Mouse (Mus musculus): ENCODE results near the gene Mrps18b. TPM values are rescaled to one million over a fixed set of nuclear protein-coding genes. Genes with fewer than 3 reads are reported as not detected.
A peak's percentile ranks its signal among the peaks of the same experiment; 100 is the strongest.

The Mrps18b gene
- polyA plus RNA-seq, 1 experiment from 2014 or later, result 128 TPM

DNA sequence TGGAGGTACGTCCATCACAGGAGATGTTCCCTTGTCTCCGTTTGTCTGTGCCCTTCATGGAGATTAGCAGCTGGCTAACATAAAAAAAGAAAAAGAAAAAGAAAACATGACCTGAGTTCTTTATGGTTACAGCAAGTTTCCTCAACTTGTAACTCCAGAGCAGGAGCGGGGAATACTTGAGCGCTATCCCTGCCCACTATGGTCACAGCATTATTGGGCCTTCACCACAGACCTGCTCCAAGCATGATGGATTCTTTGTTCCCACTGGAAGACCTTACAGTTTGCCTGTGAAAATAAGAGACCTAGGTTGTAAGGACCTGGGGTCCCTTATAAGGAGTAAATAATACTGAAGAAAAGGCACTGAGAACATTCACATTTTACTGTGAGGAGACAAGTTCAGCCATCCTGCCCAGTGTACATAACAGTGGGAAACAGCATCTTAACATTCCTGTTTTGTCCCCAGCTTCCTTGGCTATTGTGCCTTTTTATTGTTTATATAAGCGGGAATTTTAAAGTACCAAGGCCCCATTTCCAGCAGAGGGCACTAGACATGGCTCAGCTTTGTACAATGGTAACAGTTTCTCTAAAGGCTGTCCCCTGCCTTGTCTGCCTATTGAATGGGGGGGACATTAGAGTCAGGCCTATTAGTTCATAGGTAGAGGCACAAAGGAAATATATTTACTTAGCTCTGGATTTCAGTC is 4.8 kb upstream of the Mrps18b start:
- WGBS, result 70% methylated on average over 5 of the region's 5 CpGs
- peaks cover 41% of the 10 kb centered on the region for H3K36me3 ChIP-seq (ENCODE audit: control insufficient read depth, insufficient read depth, low read length)
- H3K4me1 ChIP-seq (replicated peaks; ENCODE audit: control insufficient read depth, insufficient read depth, low read length), result peaks cover 21% of the 10 kb centered on the region
- no peak overlapping the region for H3K9ac ChIP-seq (ENCODE audit: low read length)
- H3K27me3 ChIP-seq (replicated peaks; ENCODE audit: control insufficient read depth, insufficient read depth, low read length), result no peaks in the 10 kb centered on the region
- ATAC-seq (replicated peaks; ENCODE audit: low FRiP score, low TSS enrichment, low read depth), result no peak
- H3K4me2 ChIP-seq (ENCODE audit: low read length), result no peak overlapping the region; the same call in 1 of the 2 replicates
- H3K4me3 ChIP-seq (ENCODE audit: low read depth, low read length), result no peak overlapping the region
- H3K9me3 ChIP-seq (ENCODE audit: control insufficient read depth, low read length), result no peaks in the 10 kb centered on the region
- peak overlapping the region; percentile 99 for H3K27ac ChIP-seq (ENCODE audit: low read depth)
- DNase-seq (ENCODE audit: low spot score), result no peak

DNA sequence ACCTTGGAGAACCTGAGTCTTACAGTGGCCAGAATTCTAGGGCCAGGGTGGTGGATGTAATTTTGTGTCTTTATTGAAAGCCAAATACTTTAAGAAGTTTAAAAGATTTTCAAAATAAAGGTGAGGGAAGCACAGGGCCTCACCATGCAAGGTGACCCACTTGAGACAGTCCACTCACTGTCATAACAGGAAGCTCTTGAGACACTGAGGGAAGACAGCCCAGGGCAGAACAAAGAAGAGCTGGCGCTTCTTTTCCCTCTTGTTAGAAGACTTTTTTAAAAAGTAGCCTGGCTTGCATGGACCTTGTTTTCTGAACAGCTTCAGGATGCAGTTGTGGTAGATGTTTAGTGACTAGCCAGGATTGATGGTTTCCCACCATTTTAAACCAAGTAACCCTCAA is 4.2 kb upstream of the Mrps18b start:
- no peak overlapping the region for H3K4me3 ChIP-seq (ENCODE audit: low read depth, low read length)
- whole genome bisulfite sequencing, result 50% methylated on average over 1 of the region's 1 CpGs
- DNase-seq (ENCODE audit: low spot score), result no peak

DNA sequence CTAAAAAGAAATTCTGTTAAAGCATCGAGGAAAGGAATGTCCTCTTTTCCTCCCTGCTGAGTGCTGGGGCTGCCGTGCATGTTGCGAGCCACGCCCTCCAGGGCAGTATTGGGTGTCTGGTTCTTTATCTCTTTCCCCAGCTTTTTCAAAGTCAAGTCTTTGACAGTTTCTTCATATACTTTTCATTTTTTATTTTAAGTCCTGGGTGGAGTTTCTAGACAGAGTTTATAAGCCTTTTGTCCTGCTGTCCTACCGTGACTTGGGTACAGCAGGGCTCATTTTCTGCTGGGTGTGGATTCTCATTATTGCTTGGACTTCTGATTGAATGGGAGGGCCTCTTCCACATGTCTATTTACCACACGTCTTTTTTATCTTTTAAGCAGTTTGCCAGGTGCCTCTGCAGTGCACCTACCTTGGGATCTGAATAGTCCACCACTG is 3.7 kb upstream of the Mrps18b start:
- Histone ChIP-seq H3K9me3 (ENCODE audit: control insufficient read depth, low read length) (no peaks in the 10 kb centered on the region), H3K4me3 (ENCODE audit: low read depth, low read length) (peak overlapping the region; percentile 60)

More for the DNA sequence above, 4.2 kb upstream of the Mrps18b start:
- Histone ChIP-seq H3K27me3 (replicated peaks; ENCODE audit: control insufficient read depth, insufficient read depth, low read length) (no peaks in the 10 kb centered on the region), H3K27ac (ENCODE audit: low read depth) (peak overlapping the region; percentile 99), H3K9me3 (ENCODE audit: control insufficient read depth, low read length) (no peaks in the 10 kb centered on the region), H3K36me3 (ENCODE audit: control insufficient read depth, insufficient read depth, low read length) (peaks cover 35% of the 10 kb centered on the region), H3K9ac (ENCODE audit: low read length) (peak overlapping the region; percentile 100), H3K4me2 (ENCODE audit: low read length) (peak overlapping the region; percentile 90; the same call in 1 of the 2 replicates), H3K4me1 (replicated peaks; ENCODE audit: control insufficient read depth, insufficient read depth, low read length) (peaks cover 24% of the 10 kb centered on the region)
- ATAC-seq (replicated peaks; ENCODE audit: low FRiP score, low TSS enrichment, low read depth), result no peak

DNA sequence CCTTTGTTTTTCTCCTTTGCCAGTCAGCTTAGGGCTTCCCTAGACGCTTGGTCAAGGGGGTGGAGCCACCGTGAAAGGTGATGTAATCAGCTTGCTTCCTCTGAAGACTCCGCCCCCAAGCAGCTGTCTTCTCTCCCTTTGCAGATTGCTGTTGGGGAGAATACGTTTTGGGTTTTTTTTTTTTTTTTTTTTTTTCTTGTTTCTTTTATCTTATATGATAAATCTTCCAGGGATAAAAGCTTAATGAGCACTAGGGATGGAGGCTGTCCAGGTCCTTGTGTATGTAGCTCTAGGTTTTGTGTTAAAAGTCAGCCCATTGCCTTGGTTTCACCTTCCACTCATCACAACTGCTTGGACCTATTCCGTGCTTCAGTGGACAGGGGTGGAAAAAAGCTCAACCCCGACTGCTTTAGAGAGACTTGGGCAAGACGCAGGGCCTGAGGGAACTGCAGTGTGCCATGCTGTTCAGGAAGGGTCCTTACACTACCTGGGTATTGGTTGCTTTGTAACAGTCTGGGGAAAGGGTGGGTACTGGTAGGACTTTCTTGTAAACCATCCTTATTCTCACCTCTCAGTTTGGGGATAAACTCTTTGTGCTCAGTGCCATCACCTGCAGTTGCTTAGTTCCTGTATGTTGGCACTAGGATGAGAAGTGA is 3.0 kb upstream of the Mrps18b start:
- peak; percentile 18; the same call in 1 of the 2 replicates for ATAC-seq (replicated peaks; ENCODE audit: low FRiP score, low TSS enrichment, low read depth)
- no peaks in the 10 kb centered on the region for H3K27me3 ChIP-seq (replicated peaks; ENCODE audit: control insufficient read depth, insufficient read depth, low read length)
- H3K9ac ChIP-seq (ENCODE audit: low read length), result peak overlapping the region; percentile 100
- peak overlapping the region; percentile 99 for H3K27ac ChIP-seq (ENCODE audit: low read depth)
- H3K4me3 ChIP-seq (ENCODE audit: low read depth, low read length), result peak overlapping the region; percentile 60
- H3K9me3 ChIP-seq (ENCODE audit: control insufficient read depth, low read length), result no peaks in the 10 kb centered on the region
- 12% methylated on average over 7 of the region's 7 CpGs for whole genome bisulfite sequencing
- H3K4me1 ChIP-seq (replicated peaks; ENCODE audit: control insufficient read depth, insufficient read depth, low read length), result peaks cover 28% of the 10 kb centered on the region
- peaks cover 26% of the 10 kb centered on the region for H3K36me3 ChIP-seq (ENCODE audit: control insufficient read depth, insufficient read depth, low read length)
- H3K4me2 ChIP-seq (ENCODE audit: low read length), result peak overlapping the region; percentile 90
- peak; percentile 91 for DNase-seq (ENCODE audit: low spot score)

More for the DNA sequence above, 3.7 kb upstream of the Mrps18b start:
- Histone ChIP-seq H3K9ac (ENCODE audit: low read length) (peak overlapping the region; percentile 100), H3K36me3 (ENCODE audit: control insufficient read depth, insufficient read depth, low read length) (peaks cover 30% of the 10 kb centered on the region), H3K27me3 (replicated peaks; ENCODE audit: control insufficient read depth, insufficient read depth, low read length) (no peaks in the 10 kb centered on the region), H3K27ac (ENCODE audit: low read depth) (peak overlapping the region; percentile 99), H3K4me2 (ENCODE audit: low read length) (peak overlapping the region; percentile 90), H3K4me1 (replicated peaks; ENCODE audit: control insufficient read depth, insufficient read depth, low read length) (peaks cover 28% of the 10 kb centered on the region)
- no peak for DNase-seq (ENCODE audit: low spot score)
- no peak for ATAC-seq (replicated peaks; ENCODE audit: low FRiP score, low TSS enrichment, low read depth)
- 46% methylated on average over 6 of the region's 6 CpGs for WGBS

DNA sequence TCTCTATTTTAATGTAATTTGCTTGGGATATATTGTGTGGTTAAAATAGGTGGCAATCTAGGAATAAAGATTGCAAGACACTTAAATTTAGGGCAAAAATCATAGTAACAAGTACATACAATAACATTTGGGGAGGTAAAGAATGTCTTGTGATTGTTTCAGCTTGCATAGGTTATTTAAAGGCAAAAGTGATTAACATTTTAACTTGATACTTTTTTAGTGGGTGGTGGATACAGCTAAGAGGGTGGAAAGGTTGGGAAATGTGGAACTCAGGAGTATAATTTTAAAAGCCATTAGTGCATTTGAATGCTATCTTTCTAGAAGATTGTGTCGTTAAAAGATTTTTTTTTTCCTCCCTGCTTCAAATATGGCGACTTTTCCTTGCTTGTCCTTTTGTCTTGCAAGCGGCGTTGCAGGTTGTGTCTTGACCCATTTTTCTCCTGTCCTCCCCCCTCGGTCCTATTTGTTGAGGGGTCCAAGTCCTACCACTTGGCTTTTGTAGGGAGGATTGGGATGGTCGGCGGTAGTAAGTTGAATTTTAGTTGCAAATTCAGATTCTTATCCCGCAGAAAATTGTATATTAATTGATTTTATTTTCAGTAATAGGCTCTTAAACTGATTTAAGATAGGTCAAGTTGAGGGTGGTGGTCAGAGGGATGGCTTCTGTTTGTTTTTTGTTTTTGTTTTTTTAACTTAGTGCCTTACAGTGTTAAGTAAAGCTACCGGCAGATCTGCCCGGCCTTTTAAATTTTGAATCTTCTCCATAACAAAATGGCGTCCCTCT is 2.3 kb upstream of the Mrps18b start:
- peak overlapping the region; percentile 100 for H3K9ac ChIP-seq (ENCODE audit: low read length)
- peak overlapping the region; percentile 99 for H3K27ac ChIP-seq (ENCODE audit: low read depth)
- peak; percentile 86 for DNase-seq (ENCODE audit: low spot score)

DNA sequence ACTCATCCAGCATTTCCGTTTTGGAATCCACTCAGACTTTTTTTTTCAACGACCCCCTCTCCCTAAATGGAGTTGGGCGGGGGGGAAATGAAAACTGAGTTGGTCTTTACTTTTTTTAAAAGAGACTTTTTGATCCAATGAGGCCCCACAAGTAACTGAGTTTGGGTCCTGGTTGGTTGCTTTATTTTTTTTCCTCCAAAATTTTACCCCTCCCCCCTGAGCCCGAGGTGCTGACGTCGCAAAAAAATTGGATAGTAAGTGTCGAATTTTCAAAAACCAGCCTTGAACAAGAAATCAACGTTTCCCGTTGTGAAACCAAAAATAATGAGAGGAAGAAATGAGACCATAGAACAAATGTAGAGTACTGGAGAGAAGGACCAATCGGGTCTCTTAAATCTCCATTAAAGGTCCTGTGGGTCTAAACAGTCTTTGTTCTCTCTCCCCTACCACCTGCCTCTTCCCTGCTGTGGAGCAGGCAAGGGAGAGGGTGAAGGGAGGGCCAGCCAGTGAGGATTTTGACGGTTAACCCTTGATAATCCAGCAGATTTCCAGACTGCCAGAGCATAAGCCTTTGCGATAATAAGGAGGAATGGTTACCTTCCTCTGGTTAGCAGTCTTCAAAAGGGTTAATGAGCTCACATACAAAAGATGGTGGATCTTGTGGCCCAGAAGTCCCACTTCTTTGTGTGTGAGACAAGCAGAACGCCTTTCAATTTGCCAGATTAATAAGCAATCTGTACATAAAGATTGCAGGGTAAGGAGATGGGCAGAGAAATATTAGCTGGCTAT is 1.5 kb upstream of the Mrps18b start:
- no peak for ATAC-seq (replicated peaks; ENCODE audit: low FRiP score, low TSS enrichment, low read depth)
- Histone ChIP-seq H3K27me3 (replicated peaks; ENCODE audit: control insufficient read depth, insufficient read depth, low read length) (no peaks in the 10 kb centered on the region), H3K9ac (ENCODE audit: low read length) (peak overlapping the region; percentile 100), H3K27ac (ENCODE audit: low read depth) (peak overlapping the region; percentile 99), H3K4me2 (ENCODE audit: low read length) (peak overlapping the region; percentile 90), H3K9me3 (ENCODE audit: control insufficient read depth, low read length) (no peaks in the 10 kb centered on the region), H3K36me3 (ENCODE audit: control insufficient read depth, insufficient read depth, low read length) (peaks cover 26% of the 10 kb centered on the region), H3K4me3 (ENCODE audit: low read depth, low read length) (peak overlapping the region; percentile 60), H3K4me1 (replicated peaks; ENCODE audit: control insufficient read depth, insufficient read depth, low read length) (peaks cover 28% of the 10 kb centered on the region)
- DNase-seq (ENCODE audit: low spot score), result peak; percentile 79
- under 1% methylated on average over 13 of the region's 13 CpGs for WGBS

More for the DNA sequence above, 2.3 kb upstream of the Mrps18b start:
- Histone ChIP-seq H3K36me3 (ENCODE audit: control insufficient read depth, insufficient read depth, low read length) (peaks cover 26% of the 10 kb centered on the region), H3K27me3 (replicated peaks; ENCODE audit: control insufficient read depth, insufficient read depth, low read length) (no peaks in the 10 kb centered on the region), H3K4me3 (ENCODE audit: low read depth, low read length) (peak overlapping the region; percentile 60), H3K4me2 (ENCODE audit: low read length) (peak overlapping the region; percentile 90), H3K4me1 (replicated peaks; ENCODE audit: control insufficient read depth, insufficient read depth, low read length) (peaks cover 28% of the 10 kb centered on the region), H3K9me3 (ENCODE audit: control insufficient read depth, low read length) (no peaks in the 10 kb centered on the region)
- no peak for ATAC-seq (replicated peaks; ENCODE audit: low FRiP score, low TSS enrichment, low read depth)
- WGBS, result 0% methylated on average over 11 of the region's 11 CpGs

DNA sequence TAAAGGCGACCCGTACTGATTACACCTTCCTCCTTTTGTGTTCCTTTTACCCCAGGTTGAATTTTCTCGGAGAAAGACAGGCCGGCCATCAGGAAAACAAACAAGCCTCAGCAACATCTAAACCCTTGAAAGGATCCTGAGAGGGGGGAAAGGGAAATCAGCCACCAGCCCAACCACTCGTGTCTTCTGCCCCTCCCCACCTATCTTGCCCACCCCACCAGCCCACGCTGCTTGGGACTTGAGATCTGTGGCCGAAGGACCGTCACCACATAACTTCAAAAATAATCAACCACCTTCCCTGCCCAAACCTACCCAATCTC is 914 bp upstream of the Mrps18b start:
- Histone ChIP-seq H3K36me3 (ENCODE audit: control insufficient read depth, insufficient read depth, low read length) (peaks cover 31% of the 10 kb centered on the region), H3K27me3 (replicated peaks; ENCODE audit: control insufficient read depth, insufficient read depth, low read length) (no peaks in the 10 kb centered on the region), H3K4me1 (replicated peaks; ENCODE audit: control insufficient read depth, insufficient read depth, low read length) (peaks cover 28% of the 10 kb centered on the region), H3K9me3 (ENCODE audit: control insufficient read depth, low read length) (no peaks in the 10 kb centered on the region), H3K9ac (ENCODE audit: low read length) (peak overlapping the region; percentile 100), H3K27ac (ENCODE audit: low read depth) (peak overlapping the region; percentile 99), H3K4me3 (ENCODE audit: low read depth, low read length) (peak overlapping the region; percentile 60), H3K4me2 (ENCODE audit: low read length) (peak overlapping the region; percentile 90)
- ATAC-seq (replicated peaks; ENCODE audit: low FRiP score, low TSS enrichment, low read depth) (no peak), DNase-seq (ENCODE audit: low spot score) (no peak)
- WGBS, result 0% methylated on average over 8 of the region's 8 CpGs

Measured in intestine, embryonic 14.5 days (tissue).